Mouse (Mus musculus): Measurements from ENCODE around the gene Gm15217. TPM values are rescaled to one million over a fixed set of nuclear protein-coding genes. Genes with fewer than 3 reads are reported as not detected.

Gm15217 gene
- not detected for polyA plus RNA-seq (2017; shearing (Covaris generic))

GRCm38 (mm10) chr14:46379285-46379684 is at the start of gene Gm15217:
Gene Gm15217, plus strand, starts transcription at chr14:46379414.

GRCm38 (mm10) chr14:46390249-46390775 is 11.1 kb downstream of the Gm15217 start, which contains the start of gene Bmp4:
Gene Bmp4, minus strand, starts transcription at chr14:46390669.

Other genes starting within 250 kb of the Gm15217 start
- gene Bmp4, start 11.3 kb downstream of the Gm15217 start, polyA plus RNA-seq (2017; shearing (Covaris generic)), result not detected

Measured in effector memory CD4-positive, alpha-beta T cell, adult 5 months (primary cell).